Mouse (Mus musculus): ENCODE results near the gene Atp2b2. TPM values are rescaled to one million over a fixed set of nuclear protein-coding genes. Genes with fewer than 3 reads are reported as not detected.

The Atp2b2 gene
- polyA plus RNA-seq, 1 experiment: not detected

GRCm38 (mm10) chr6:113748351-113748750, 294.1 kb downstream of the Atp2b2 start:
- Histone ChIP-seq H3K4me3 (ENCODE audit: insufficient read depth, low read length) (no peak overlapping the region), H3K4me1 (ENCODE audit: control insufficient read depth, insufficient read depth, low read length) (no peaks in the 10 kb centered on the region), H3K27ac (ENCODE audit: insufficient read depth, low read length) (no peak overlapping the region)
- TF ChIP-seq POLR2A (IDR thresholded peaks at IDR 0.05; ENCODE audit: low read depth, low read length) (no peak), CTCF (IDR thresholded peaks at IDR 0.05; ENCODE audit: borderline replicate concordance, insufficient read depth, low read length) (no peak)

GRCm38 (mm10) chr6:113747284-113747683, 295.1 kb downstream of the Atp2b2 start:
- no peaks in the 10 kb centered on the region for H3K4me1 ChIP-seq (ENCODE audit: control insufficient read depth, insufficient read depth, low read length)
- no peak for TF ChIP-seq POLR2A (IDR thresholded peaks at IDR 0.05; ENCODE audit: low read depth, low read length)
- no peak for TF ChIP-seq CTCF (IDR thresholded peaks at IDR 0.05; ENCODE audit: borderline replicate concordance, insufficient read depth, low read length)
- no peak overlapping the region for H3K27ac ChIP-seq (ENCODE audit: insufficient read depth, low read length)
- H3K4me3 ChIP-seq (ENCODE audit: insufficient read depth, low read length): no peak overlapping the region

- no peak overlapping the region for H3K4me3 ChIP-seq (ENCODE audit: insufficient read depth, low read length)
- H3K4me1 ChIP-seq (ENCODE audit: control insufficient read depth, insufficient read depth, low read length): no peaks in the 10 kb centered on the region
- TF ChIP-seq POLR2A (IDR thresholded peaks at IDR 0.05; ENCODE audit: low read depth, low read length): no peak
- TF ChIP-seq CTCF (IDR thresholded peaks at IDR 0.05; ENCODE audit: borderline replicate concordance, insufficient read depth, low read length): no peak
- no peak overlapping the region for H3K27ac ChIP-seq (ENCODE audit: insufficient read depth, low read length)
Observed at GRCm38 (mm10) chr6:113745117-113745516, 297.3 kb downstream of the Atp2b2 start.

- Histone ChIP-seq H3K4me1 (ENCODE audit: control insufficient read depth, insufficient read depth, low read length) (peaks cover 4% of the 10 kb centered on the region; the same call in 1 of the 2 replicates), H3K27ac (ENCODE audit: insufficient read depth, low read length) (no peak overlapping the region), H3K4me3 (ENCODE audit: insufficient read depth, low read length) (no peak overlapping the region)
- TF ChIP-seq POLR2A (IDR thresholded peaks at IDR 0.05; ENCODE audit: low read depth, low read length) (no peak), CTCF (IDR thresholded peaks at IDR 0.05; ENCODE audit: borderline replicate concordance, insufficient read depth, low read length) (no peak)
Observed at GRCm38 (mm10) chr6:113743111-113743510, 299.3 kb downstream of the Atp2b2 start.

- no peak overlapping the region for H3K27ac ChIP-seq (ENCODE audit: insufficient read depth, low read length)
- H3K4me1 ChIP-seq (ENCODE audit: control insufficient read depth, insufficient read depth, low read length): peaks cover 4% of the 10 kb centered on the region; the same call in 1 of the 2 replicates
- TF ChIP-seq CTCF (IDR thresholded peaks at IDR 0.05; ENCODE audit: borderline replicate concordance, insufficient read depth, low read length) (no peak), POLR2A (IDR thresholded peaks at IDR 0.05; ENCODE audit: low read depth, low read length) (no peak)
- H3K4me3 ChIP-seq (ENCODE audit: insufficient read depth, low read length): no peak overlapping the region
Observed at GRCm38 (mm10) chr6:113742321-113742720, 300.1 kb downstream of the Atp2b2 start.

GRCm38 (mm10) chr6:113741425-113741824, 301.0 kb downstream of the Atp2b2 start:
- no peak for TF ChIP-seq POLR2A (IDR thresholded peaks at IDR 0.05; ENCODE audit: low read depth, low read length)
- TF ChIP-seq CTCF (IDR thresholded peaks at IDR 0.05; ENCODE audit: borderline replicate concordance, insufficient read depth, low read length): no peak
- Histone ChIP-seq H3K4me1 (ENCODE audit: control insufficient read depth, insufficient read depth, low read length) (peaks cover 4% of the 10 kb centered on the region; the same call in 1 of the 2 replicates), H3K27ac (ENCODE audit: insufficient read depth, low read length) (no peak overlapping the region), H3K4me3 (ENCODE audit: insufficient read depth, low read length) (no peak overlapping the region)

- Histone ChIP-seq H3K27ac (ENCODE audit: insufficient read depth, low read length) (peak within 1 kb of the TSS; percentile 61), H3K4me1 (ENCODE audit: control insufficient read depth, insufficient read depth, low read length) (peaks cover 4% of the 10 kb centered on the region; the same call in 1 of the 2 replicates), H3K4me3 (ENCODE audit: insufficient read depth, low read length) (peak within 1 kb of the TSS; percentile 93)
- TF ChIP-seq CTCF (IDR thresholded peaks at IDR 0.05; ENCODE audit: borderline replicate concordance, insufficient read depth, low read length) (no peak), POLR2A (IDR thresholded peaks at IDR 0.05; ENCODE audit: low read depth, low read length) (peak; percentile 94)
Observed at GRCm38 (mm10) chr6:113740236-113741217, 301.9 kb downstream of the Atp2b2 start, which contains the start of gene Sec13. TSS of gene Sec13 (minus strand) at chr6:113740743.

GRCm38 (mm10) chr6:113737318-113738046, 304.9 kb downstream of the Atp2b2 start:
- peaks cover 4% of the 10 kb centered on the region; the same call in 1 of the 2 replicates for H3K4me1 ChIP-seq (ENCODE audit: control insufficient read depth, insufficient read depth, low read length)
- H3K27ac ChIP-seq (ENCODE audit: insufficient read depth, low read length): no peak overlapping the region
- no peak overlapping the region for H3K4me3 ChIP-seq (ENCODE audit: insufficient read depth, low read length)
- TF ChIP-seq POLR2A (IDR thresholded peaks at IDR 0.05; ENCODE audit: low read depth, low read length) (no peak), CTCF (IDR thresholded peaks at IDR 0.05; ENCODE audit: borderline replicate concordance, insufficient read depth, low read length) (no peak)

- Histone ChIP-seq H3K27ac (ENCODE audit: insufficient read depth, low read length) (no peak overlapping the region), H3K4me1 (ENCODE audit: control insufficient read depth, insufficient read depth, low read length) (no peaks in the 10 kb centered on the region)
Observed at GRCm38 (mm10) chr6:113731296-113731695, 311.1 kb downstream of the Atp2b2 start.

More at GRCm38 (mm10) chr6:113731296-113731695, 311.1 kb downstream of the Atp2b2 start:
- TF ChIP-seq CTCF (IDR thresholded peaks at IDR 0.05; ENCODE audit: borderline replicate concordance, insufficient read depth, low read length) (no peak), POLR2A (IDR thresholded peaks at IDR 0.05; ENCODE audit: low read depth, low read length) (no peak)
- no peak overlapping the region for H3K4me3 ChIP-seq (ENCODE audit: insufficient read depth, low read length)

Data from embryonic fibroblast, embryonic 13.5 days (primary cell).